Mouse (Mus musculus) bone marrow macrophage, adult 2 months (primary cell): ENCODE results near the gene C5ar1. TPM values are rescaled to one million over a fixed set of nuclear protein-coding genes. Genes with fewer than 3 reads are reported as not detected.

Source experiments
- H3K27ac ChIP-seq: 2 replicates; pipeline ENCODE4 v1.5.1; 2012; ENCODE audit warnings: low read depth, low read length; ENCODE audit not compliant: insufficient read depth
- H3K4me1 ChIP-seq: 2 replicates; pipeline ENCODE4 v1.6.1; 2012; ENCODE audit warnings: low read length; ENCODE audit not compliant: control insufficient read depth, insufficient read depth
- H3K4me3 ChIP-seq: 2 replicates; pipeline ENCODE4 v1.5.1; 2012; ENCODE audit warnings: mild to moderate bottlenecking, low read length, moderate library complexity; ENCODE audit not compliant: insufficient read depth
- CTCF ChIP-seq: IDR thresholded peaks from 2 replicates; pipeline ENCODE4 v1.5.1; 2012; ENCODE audit warnings: low read depth, mild to moderate bottlenecking, low read length, moderate library complexity
- POLR2A ChIP-seq: IDR thresholded peaks from 2 replicates; pipeline ENCODE4 v1.6.1; 2012; ENCODE audit warnings: mild to moderate bottlenecking, low read depth, low read length, borderline replicate concordance
- polyA plus RNA-seq: library from polyadenylated mRNA; stranded (reverse); fragments of >200 nt; gene quantifications from 2 replicates; pipeline ENCODE4 v1.2.4, GENCODE M21; 2012; ENCODE audit not compliant: missing spikeins, insufficient read depth, insufficient read length

The C5ar1 gene
- polyA plus RNA-seq, 1 experiment, result 511 TPM

DNA sequence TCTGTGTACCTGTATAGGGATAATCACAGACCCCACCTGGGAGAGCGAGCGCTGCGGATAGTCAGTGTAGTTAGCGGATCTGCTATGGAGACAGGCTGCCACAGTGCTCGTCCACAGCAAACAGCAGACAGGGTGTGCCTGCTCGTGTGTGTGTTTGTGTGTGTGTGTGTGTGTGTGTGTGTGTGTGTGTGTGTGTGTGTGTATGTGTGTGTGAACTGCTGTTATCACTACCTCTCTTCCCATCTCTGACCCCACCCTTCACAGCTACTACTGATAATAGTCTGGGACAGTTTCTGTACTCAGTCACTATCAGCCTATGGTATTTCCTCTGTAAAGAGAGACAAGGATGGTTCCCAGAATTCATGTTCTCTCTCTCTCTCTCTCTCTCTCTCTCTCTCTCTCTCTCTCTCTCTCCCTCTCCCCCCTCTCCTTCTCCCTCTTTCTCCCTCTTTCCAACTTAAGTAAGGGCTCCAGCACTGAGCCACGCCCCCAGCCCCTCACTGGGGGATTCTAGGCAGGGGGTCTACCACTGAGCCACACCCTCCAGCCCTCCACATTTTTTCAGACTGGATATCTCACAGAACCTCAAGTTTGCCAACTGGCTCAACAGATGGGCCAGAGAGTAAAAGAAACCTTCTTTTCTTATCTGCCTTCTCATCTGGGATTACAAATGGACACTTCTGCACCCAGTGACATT is 18.9 kb downstream of the C5ar1 start:
- peaks cover 54% of the 10 kb centered on the region for H3K4me1 ChIP-seq
- peak overlapping the region; percentile 70 for H3K27ac ChIP-seq
- no peak for TF ChIP-seq POLR2A
- TF ChIP-seq CTCF, result no peak
- H3K4me3 ChIP-seq, result no peak overlapping the region

- peak overlapping the region; percentile 35 for H3K4me3 ChIP-seq
- H3K4me1 ChIP-seq, result peaks cover 48% of the 10 kb centered on the region
- H3K27ac ChIP-seq, result peak overlapping the region; percentile 70
- no peak for TF ChIP-seq CTCF
- TF ChIP-seq POLR2A, result no peak
Measured at GRCm38 (mm10) chr7:16239554-16239997, 19.8 kb downstream of the C5ar1 start.

DNA sequence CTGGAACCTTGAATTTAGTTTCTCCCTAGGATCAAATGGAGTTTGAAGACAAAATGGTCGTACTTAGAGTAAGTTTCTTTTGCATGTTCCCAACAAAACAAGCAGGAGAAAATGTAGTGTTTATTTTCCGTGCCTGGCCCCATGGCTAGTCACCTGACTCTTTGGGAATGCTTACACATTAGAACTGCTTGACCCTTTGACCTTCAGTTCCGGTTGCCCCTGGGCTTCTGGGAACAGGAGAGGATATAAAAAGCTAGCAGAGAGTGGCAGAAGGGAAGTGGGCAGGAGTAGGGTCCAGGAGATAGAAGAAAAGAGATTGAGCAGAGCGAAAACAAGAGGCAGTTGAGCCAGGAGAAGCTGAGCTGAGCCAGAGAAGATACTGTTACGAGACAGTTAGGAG is 29.5 kb downstream of the C5ar1 start:
- TF ChIP-seq POLR2A, result no peak
- no peak for TF ChIP-seq CTCF
- Histone ChIP-seq H3K4me3 (no peak overlapping the region), H3K4me1 (peaks cover 45% of the 10 kb centered on the region), H3K27ac (peak overlapping the region; percentile 28)

DNA sequence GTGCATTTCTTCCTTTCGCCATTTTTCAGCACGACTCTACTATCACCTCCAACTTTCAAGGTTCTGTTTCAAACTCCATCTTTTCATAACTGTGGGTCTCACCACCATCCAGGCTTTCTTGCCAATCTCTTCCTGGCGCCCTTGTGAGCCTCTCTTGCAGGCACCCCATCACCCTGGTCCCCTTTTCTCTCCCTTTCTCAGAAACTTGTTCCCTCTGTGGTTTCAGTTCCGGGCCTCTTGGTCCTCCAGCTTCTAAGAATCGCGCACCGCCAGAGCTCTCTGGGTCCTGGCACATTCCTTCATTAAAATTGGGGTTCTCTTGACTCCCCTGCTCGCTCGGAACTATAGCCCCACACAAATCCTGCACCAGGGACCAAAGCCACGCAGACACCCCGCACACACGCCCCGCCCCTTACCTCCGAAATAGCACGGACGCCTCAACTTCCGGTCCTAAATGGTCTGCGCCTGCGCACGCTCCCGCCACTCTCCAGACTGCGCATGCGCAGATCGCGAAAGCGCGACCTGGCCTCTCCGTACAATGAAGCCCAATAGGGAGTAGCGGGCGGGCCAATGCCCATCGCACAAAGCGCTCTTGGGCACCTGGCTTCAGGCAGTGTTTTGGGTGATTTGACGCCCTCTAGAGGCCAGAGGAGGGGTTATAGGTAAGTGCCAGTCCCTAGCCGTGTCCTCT is 37.6 kb downstream of the C5ar1 start, which contains the start of gene Dhx34:
Dhx34 (minus strand) TSS at position 456 of the 691 bp plus-strand sequence.
- TF ChIP-seq CTCF (no peak), POLR2A (0 out of 2 replicates have a peak, but pooled peaks have one; percentile 31)
- H3K27ac ChIP-seq, result peak within 1 kb of the TSS; percentile 89
- H3K4me3 ChIP-seq, result peak within 1 kb of the TSS; percentile 63

GRCm38 (mm10) chr7:16213986-16214385 is 45.4 kb downstream of the C5ar1 start:
- no peak overlapping the region for H3K27ac ChIP-seq
- H3K4me1 ChIP-seq, result peaks cover 5% of the 10 kb centered on the region
- no peak for TF ChIP-seq CTCF
- no peak for TF ChIP-seq POLR2A
- no peak overlapping the region for H3K4me3 ChIP-seq

More for the DNA sequence above, 37.6 kb downstream of the C5ar1 start, which contains the start of gene Dhx34:
- peaks cover 32% of the 10 kb centered on the region for H3K4me1 ChIP-seq

GRCm38 (mm10) chr7:16213196-16213595 is 46.1 kb downstream of the C5ar1 start:
- TF ChIP-seq CTCF (no peak), POLR2A (no peak)
- no peak overlapping the region for H3K4me3 ChIP-seq
- peaks cover 13% of the 10 kb centered on the region for H3K4me1 ChIP-seq
- H3K27ac ChIP-seq, result no peak overlapping the region

GRCm38 (mm10) chr7:16210862-16211365 is 48.4 kb downstream of the C5ar1 start:
- peaks cover 33% of the 10 kb centered on the region for H3K4me1 ChIP-seq
- H3K4me3 ChIP-seq, result no peak overlapping the region
- TF ChIP-seq POLR2A (no peak), CTCF (peak; percentile 48; the same call in 1 of the 2 replicates)
- no peak overlapping the region for H3K27ac ChIP-seq

GRCm38 (mm10) chr7:16208781-16209665 is 50.3 kb downstream of the C5ar1 start:
- peak overlapping the region; percentile 94 for H3K27ac ChIP-seq
- peaks cover 50% of the 10 kb centered on the region for H3K4me1 ChIP-seq
- no peak for TF ChIP-seq POLR2A
- TF ChIP-seq CTCF, result no peak
- H3K4me3 ChIP-seq, result no peak overlapping the region

- H3K4me1 ChIP-seq, result peaks cover 56% of the 10 kb centered on the region
- no peak overlapping the region for H3K4me3 ChIP-seq
- peak overlapping the region; percentile 95 for H3K27ac ChIP-seq
- TF ChIP-seq POLR2A, result no peak
- TF ChIP-seq CTCF, result no peak
Measured at GRCm38 (mm10) chr7:16207496-16207895, 51.8 kb downstream of the C5ar1 start.
